Mouse (Mus musculus) kidney, postnatal 10 days (tissue): ENCODE measurements around the gene Foxa2.

Experiments
- DNase-seq: peaks from one replicate; pipeline ENCODE4 v3.0.0; 2021; ENCODE audit warnings: mixed read lengths

Gene Foxa2

GRCm38 (mm10) chr2:148046799-148047165 is at the start of gene Foxa2:
Gene Foxa2 (minus strand): TSS chr2:148046969.
- no peak for DNase-seq

GRCm38 (mm10) chr2:148092089-148092488 is 45.3 kb upstream of the Foxa2 start:
- no peak for DNase-seq

- DNase-seq, result no peak
Observed at GRCm38 (mm10) chr2:148091657-148092056, 44.9 kb upstream of the Foxa2 start.

- DNase-seq, result no peak
Observed at GRCm38 (mm10) chr2:148090071-148090470, 43.3 kb upstream of the Foxa2 start.

GRCm38 (mm10) chr2:148085529-148085928 is 38.8 kb upstream of the Foxa2 start:
- DNase-seq, result no peak

GRCm38 (mm10) chr2:148085126-148085525 is 38.4 kb upstream of the Foxa2 start:
- no peak for DNase-seq

- DNase-seq, result peak; percentile 64
Observed at GRCm38 (mm10) chr2:148082283-148082682, 35.5 kb upstream of the Foxa2 start.

GRCm38 (mm10) chr2:148060705-148061104 is 13.9 kb upstream of the Foxa2 start:
- no peak for DNase-seq

GRCm38 (mm10) chr2:148053411-148053810 is 6.6 kb upstream of the Foxa2 start:
- no peak for DNase-seq

GRCm38 (mm10) chr2:148048484-148049129 is 1.8 kb upstream of the Foxa2 start:
- peak; percentile 87 for DNase-seq

- no peak for DNase-seq
Observed at GRCm38 (mm10) chr2:148047611-148048010, 842 bp upstream of the Foxa2 start.

GRCm38 (mm10) chr2:148045937-148046798 is 601 bp downstream of the Foxa2 start:
- peak; percentile 45 for DNase-seq

- peak; percentile 19 for DNase-seq
Observed at GRCm38 (mm10) chr2:148045543-148045936, 1.2 kb downstream of the Foxa2 start.

- DNase-seq, result peak; percentile 9
Observed at GRCm38 (mm10) chr2:148044877-148045539, 1.8 kb downstream of the Foxa2 start.

GRCm38 (mm10) chr2:148043976-148044876 is 2.5 kb downstream of the Foxa2 start:
- peak; percentile 11 for DNase-seq

GRCm38 (mm10) chr2:148043271-148043975 is 3.3 kb downstream of the Foxa2 start:
- no peak for DNase-seq

GRCm38 (mm10) chr2:148042126-148042640 is 4.6 kb downstream of the Foxa2 start:
- no peak for DNase-seq

GRCm38 (mm10) chr2:148041381-148041780 is 5.4 kb downstream of the Foxa2 start:
- DNase-seq, result no peak

- DNase-seq, result no peak
Observed at GRCm38 (mm10) chr2:148040236-148041121, 6.3 kb downstream of the Foxa2 start.
